Mouse (Mus musculus) neural tube, embryonic 14.5 days (tissue): ENCODE measurements around the gene Ppm1d. TPM values are rescaled to one million over a fixed set of nuclear protein-coding genes. Genes with fewer than 3 reads are reported as not detected.

ENCODE experiments used
- ATAC-seq: fragments of 200-750 bp; cut with Nextera tagmentation; 2 replicates; pipeline ENCODE4 v1.8.0; 2017; ENCODE audit warnings: low read depth, mild to moderate bottlenecking, moderate TSS enrichment, moderate library complexity
- H3K27ac ChIP-seq: fragments of 300-500 bp; sonication (generic); 2 replicates; pipeline ENCODE4 v1.5.1; 2014; ENCODE audit warnings: low read depth, mild to moderate bottlenecking, control low read depth, low read length, moderate library complexity, mixed read lengths
- H3K27me3 ChIP-seq: fragments of 300-500 bp; sonication (generic); 2 replicates; pipeline ENCODE4 v1.6.1; 2014; ENCODE audit warnings: low read length; ENCODE audit not compliant: control insufficient read depth, insufficient read depth
- H3K36me3 ChIP-seq: fragments of 300-500 bp; sonication (generic); 2 replicates; pipeline ENCODE4 v1.6.1; 2014; ENCODE audit warnings: low read length, mixed read lengths; ENCODE audit not compliant: control insufficient read depth, insufficient read depth
- H3K4me1 ChIP-seq: fragments of 300-500 bp; sonication (generic); 2 replicates; pipeline ENCODE4 v1.6.1; 2014; ENCODE audit warnings: low read length; ENCODE audit not compliant: control insufficient read depth, insufficient read depth
- H3K4me2 ChIP-seq: fragments of 300-500 bp; sonication (generic); 2 replicates; pipeline ENCODE4 v1.6.1; 2014; ENCODE audit warnings: mild to moderate bottlenecking, low read depth, low read length, control low read depth
- H3K4me3 ChIP-seq: fragments of 300-500 bp; sonication (generic); 2 replicates; pipeline ENCODE4 v1.5.1; 2014; ENCODE audit warnings: low read depth, low read length, control low read depth, mixed read lengths
- H3K9ac ChIP-seq: fragments of 300-500 bp; sonication (generic); replicated peaks from 2 replicates; pipeline ENCODE4 v1.6.1; 2014; ENCODE audit warnings: low read depth, mild to moderate bottlenecking, control low read depth, low read length, mixed read lengths
- H3K9me3 ChIP-seq: fragments of 300-500 bp; sonication (generic); 2 replicates; pipeline ENCODE4 v1.6.1; 2016; ENCODE audit warnings: low read length; ENCODE audit not compliant: control insufficient read depth
- WGBS: fragments of 180-500 bp; shearing (Covaris S2); extraction: QIAGEN DNeasy Blood & Tissue Kit; methylation state at CpG from one replicate; pipeline ENCODE4 v1.1.7; 2014; 5-methylcytosine and 5-hydroxymethylcytosine counted together
- polyA plus RNA-seq: library from polyadenylated mRNA; unstranded; fragments of >200 nt; fragmentation: Nextera tagmentation; extraction: Ambion mirVana; gene quantifications from 2 replicates; pipeline ENCODE4 v1.2.1, GENCODE M21; 2014

The Ppm1d gene
- polyA plus RNA-seq: 19.5 and 21.5 TPM in 2 replicates

GRCm38 (mm10) chr11:85310713-85311574 lies at the start of gene Ppm1d:
Gene Ppm1d (plus strand): TSS chr11:85311244.
- Histone ChIP-seq H3K27me3 (no peaks in the 10 kb centered on the region), H3K4me1 (peaks cover 10% of the 10 kb centered on the region), H3K27ac (peak within 1 kb of the TSS; percentile 87), H3K36me3 (no peaks in the 10 kb centered on the region), H3K9ac (peak within 1 kb of the TSS; percentile 82), H3K9me3 (no peaks in the 10 kb centered on the region), H3K4me2 (peak within 1 kb of the TSS; percentile 95), H3K4me3 (peak within 1 kb of the TSS; percentile 69)
- peak; percentile 92 for ATAC-seq
- WGBS: under 1% methylated on average over 55 of the region's 78 CpGs

- no peaks in the 10 kb centered on the region for H3K27me3 ChIP-seq
- no peak overlapping the region for H3K27ac ChIP-seq
- no peak for ATAC-seq
- H3K4me1 ChIP-seq: no peaks in the 10 kb centered on the region
- H3K4me2 ChIP-seq: no peak overlapping the region
- no peaks in the 10 kb centered on the region for H3K36me3 ChIP-seq
- H3K9me3 ChIP-seq: no peaks in the 10 kb centered on the region
- H3K4me3 ChIP-seq: no peak overlapping the region
- H3K9ac ChIP-seq: no peak overlapping the region
- WGBS: 78% methylated on average over 5 of the region's 5 CpGs
These were observed 46.4 kb upstream of the Ppm1d start for GRCm38 (mm10) chr11:85264635-85265034.

- Histone ChIP-seq H3K4me1 (no peaks in the 10 kb centered on the region), H3K27ac (no peak overlapping the region), H3K9ac (no peak overlapping the region), H3K4me3 (no peak overlapping the region), H3K9me3 (no peaks in the 10 kb centered on the region), H3K27me3 (no peaks in the 10 kb centered on the region), H3K36me3 (no peaks in the 10 kb centered on the region), H3K4me2 (no peak overlapping the region)
- no peak for ATAC-seq
- WGBS: 86% methylated on average over 1 of the region's 1 CpGs
These were observed 43.7 kb upstream of the Ppm1d start for GRCm38 (mm10) chr11:85267393-85267792.

GRCm38 (mm10) chr11:85270631-85271030 lies 40.4 kb upstream of the Ppm1d start:
- Histone ChIP-seq H3K4me3 (no peak overlapping the region), H3K9ac (no peak overlapping the region), H3K27ac (no peak overlapping the region), H3K36me3 (no peaks in the 10 kb centered on the region), H3K4me2 (no peak overlapping the region), H3K4me1 (no peaks in the 10 kb centered on the region), H3K27me3 (no peaks in the 10 kb centered on the region), H3K9me3 (no peaks in the 10 kb centered on the region)
- ATAC-seq: no peak
- 56% methylated on average over 3 of the region's 3 CpGs for WGBS

GRCm38 (mm10) chr11:85273299-85273698 lies 37.7 kb upstream of the Ppm1d start:
- Histone ChIP-seq H3K36me3 (no peaks in the 10 kb centered on the region), H3K27me3 (no peaks in the 10 kb centered on the region), H3K9ac (no peak overlapping the region), H3K4me1 (no peaks in the 10 kb centered on the region), H3K9me3 (no peaks in the 10 kb centered on the region), H3K27ac (no peak overlapping the region), H3K4me2 (no peak overlapping the region), H3K4me3 (no peak overlapping the region)
- 70% methylated on average over 6 of the region's 6 CpGs for WGBS
- no peak for ATAC-seq

- no peak for ATAC-seq
These were observed 35.9 kb upstream of the Ppm1d start for GRCm38 (mm10) chr11:85275151-85275550.

GRCm38 (mm10) chr11:85277609-85278008 lies 33.4 kb upstream of the Ppm1d start:
- Histone ChIP-seq H3K4me2 (no peak overlapping the region), H3K4me1 (no peaks in the 10 kb centered on the region), H3K4me3 (no peak overlapping the region), H3K9ac (no peak overlapping the region), H3K27ac (no peak overlapping the region), H3K27me3 (no peaks in the 10 kb centered on the region), H3K36me3 (no peaks in the 10 kb centered on the region), H3K9me3 (no peaks in the 10 kb centered on the region)
- ATAC-seq: no peak
- WGBS: 68% methylated on average over 5 of the region's 5 CpGs

More at GRCm38 (mm10) chr11:85275151-85275550, 35.9 kb upstream of the Ppm1d start:
- no peak overlapping the region for H3K4me3 ChIP-seq
- no peaks in the 10 kb centered on the region for H3K36me3 ChIP-seq
- H3K9me3 ChIP-seq: no peaks in the 10 kb centered on the region
- H3K4me1 ChIP-seq: no peaks in the 10 kb centered on the region
- H3K9ac ChIP-seq: no peak overlapping the region
- H3K27me3 ChIP-seq: no peaks in the 10 kb centered on the region
- no peak overlapping the region for H3K27ac ChIP-seq
- no peak overlapping the region for H3K4me2 ChIP-seq
- 89% methylated on average over 5 of the region's 5 CpGs for WGBS

- 86% methylated on average over 1 of the region's 1 CpGs for WGBS
- no peak overlapping the region for H3K4me3 ChIP-seq
These were observed 32.9 kb upstream of the Ppm1d start for GRCm38 (mm10) chr11:85278175-85278574.

GRCm38 (mm10) chr11:85281219-85281878 lies 29.7 kb upstream of the Ppm1d start:
- Histone ChIP-seq H3K36me3 (no peaks in the 10 kb centered on the region), H3K4me3 (no peak overlapping the region), H3K9me3 (no peaks in the 10 kb centered on the region), H3K27me3 (no peaks in the 10 kb centered on the region), H3K4me1 (no peaks in the 10 kb centered on the region), H3K27ac (no peak overlapping the region), H3K4me2 (no peak overlapping the region), H3K9ac (no peak overlapping the region)
- ATAC-seq: no peak
- WGBS: 73% methylated on average over 15 of the region's 15 CpGs

More at GRCm38 (mm10) chr11:85278175-85278574, 32.9 kb upstream of the Ppm1d start:
- no peak overlapping the region for H3K4me2 ChIP-seq
- H3K9ac ChIP-seq: no peak overlapping the region
- no peak overlapping the region for H3K27ac ChIP-seq
- no peaks in the 10 kb centered on the region for H3K36me3 ChIP-seq
- H3K4me1 ChIP-seq: no peaks in the 10 kb centered on the region
- no peaks in the 10 kb centered on the region for H3K27me3 ChIP-seq
- no peaks in the 10 kb centered on the region for H3K9me3 ChIP-seq
- ATAC-seq: no peak
